Mouse (Mus musculus) stomach, embryonic 14.5 days (tissue): ENCODE measurements around the gene Cd109. TPM values are rescaled to one million over a fixed set of nuclear protein-coding genes. Genes with fewer than 3 reads are reported as not detected.

ENCODE experiments used
- ATAC-seq: fragments of 200-750 bp; cut with Nextera tagmentation; 2 replicates; pipeline ENCODE4 v1.8.0; 2017; ENCODE audit warnings: low read depth, moderate TSS enrichment; ENCODE audit not compliant: insufficient number of reproducible peaks, insufficient read depth, low FRiP score
- H3K27ac ChIP-seq: fragments of 300-500 bp; sonication (generic); 2 replicates; pipeline ENCODE4 v1.5.1; 2014; ENCODE audit warnings: mild to moderate bottlenecking, low read length, moderate library complexity, mixed read lengths
- H3K27me3 ChIP-seq: fragments of 300-500 bp; sonication (generic); 2 replicates; pipeline ENCODE4 v1.6.1; 2014; ENCODE audit warnings: low read length, control low read depth, mixed read lengths; ENCODE audit not compliant: control insufficient read depth, insufficient read depth
- H3K36me3 ChIP-seq: fragments of 300-500 bp; sonication (generic); 2 replicates; pipeline ENCODE4 v1.6.1; 2014; ENCODE audit warnings: mild to moderate bottlenecking, control low read depth, low read length, moderate library complexity, mixed read lengths; ENCODE audit not compliant: control insufficient read depth, insufficient read depth
- H3K4me1 ChIP-seq: fragments of 300-500 bp; sonication (generic); 2 replicates; pipeline ENCODE4 v1.6.1; 2014; ENCODE audit warnings: low read length, control low read depth, mixed read lengths; ENCODE audit not compliant: control insufficient read depth, insufficient read depth
- H3K4me2 ChIP-seq: fragments of 300-500 bp; sonication (generic); replicated peaks from 2 replicates; pipeline ENCODE4 v1.6.1; 2014; ENCODE audit warnings: low read depth, low read length, control low read depth
- H3K4me3 ChIP-seq: fragments of 300-500 bp; sonication (generic); 2 replicates; pipeline ENCODE4 v1.5.1; 2014; ENCODE audit warnings: low read depth, low read length, control low read depth
- H3K9ac ChIP-seq: fragments of 300-500 bp; sonication (generic); replicated peaks from 2 replicates; pipeline ENCODE4 v1.6.1; 2014; ENCODE audit warnings: low read depth, mild to moderate bottlenecking, control low read depth, low read length, moderate library complexity, mixed read lengths
- H3K9me3 ChIP-seq: fragments of 300-500 bp; sonication (generic); 2 replicates; pipeline ENCODE4 v1.6.1; 2016; ENCODE audit warnings: low read depth, low read length, control low read depth; ENCODE audit not compliant: control insufficient read depth
- WGBS: fragments of 180-500 bp; shearing (Covaris S2); extraction: QIAGEN DNeasy Blood & Tissue Kit; methylation state at CpG from one replicate; pipeline ENCODE4 v1.1.7; 2014; 5-methylcytosine and 5-hydroxymethylcytosine counted together
- polyA plus RNA-seq: library from polyadenylated mRNA; unstranded; fragments of >200 nt; fragmentation: Nextera tagmentation; extraction: Ambion mirVana; gene quantifications from 2 replicates; pipeline ENCODE4 v1.2.1, GENCODE M21; 2014

Gene Cd109
- polyA plus RNA-seq, 1 experiment from 2014 or later: 11.7 TPM

GRCm38 (mm10) chr9:78750246-78750645, 134.9 kb downstream of the Cd109 start:
- Histone ChIP-seq H3K9me3 (no peaks in the 10 kb centered on the region), H3K4me3 (no peak overlapping the region), H3K27me3 (no peaks in the 10 kb centered on the region), H3K27ac (no peak overlapping the region), H3K36me3 (no peaks in the 10 kb centered on the region), H3K4me2 (no peak overlapping the region), H3K4me1 (no peaks in the 10 kb centered on the region), H3K9ac (no peak overlapping the region)
- ATAC-seq: no peak
- 68% methylated on average over 3 of the region's 3 CpGs for WGBS

Other genes starting within 250 kb of the Cd109 start
- 0.45 TPM in 1 of 2 replicates, not detected in the other for gene Dppa5a, start 247.4 kb upstream of the Cd109 start, polyA plus RNA-seq
- 0.35 and 0.74 TPM in 2 replicates for gene Ooep, start 236.8 kb upstream of the Cd109 start, polyA plus RNA-seq
- gene Ddx43, start 219.8 kb upstream of the Cd109 start, polyA plus RNA-seq: 0.29 and 0.51 TPM in 2 replicates
- 2.7 and 3.3 TPM in 2 replicates for gene Cgas, start 172.3 kb upstream of the Cd109 start, polyA plus RNA-seq
- gene Mto1, start 167.3 kb upstream of the Cd109 start, polyA plus RNA-seq: 24.6 and 27.1 TPM in 2 replicates
- 0.80 and 0.90 TPM in 2 replicates for gene Gm17324, start 166.8 kb upstream of the Cd109 start, polyA plus RNA-seq
- 5,753 and 5,798 TPM in 2 replicates for gene Eef1a1, start 126.4 kb upstream of the Cd109 start, polyA plus RNA-seq
- 15.3 and 16.9 TPM in 2 replicates for gene Slc17a5, start 27.5 kb upstream of the Cd109 start, polyA plus RNA-seq